Mouse (Mus musculus) lung, adult 10 weeks (tissue): Measurements from ENCODE around the gene Tbl2. TPM values are rescaled to one million over a fixed set of nuclear protein-coding genes. Genes with fewer than 3 reads are reported as not detected.

ENCODE experiments used
- polyA plus RNA-seq: library from polyadenylated mRNA; stranded (reverse); fragments of 350-450 nt; fragmentation: Illumina TruSeq; extraction: RNeasy Lipid Tissue Mini Kit (QIAGEN cat#74804); gene quantifications from one replicate; pipeline ENCODE4 v1.2.3, GENCODE M21; 2014; ENCODE audit warnings: low read depth, low replicate concordance; ENCODE audit not compliant: insufficient read depth

Tbl2 gene
- 5.7 TPM for polyA plus RNA-seq

GRCm38 (mm10) chr5:135149053-135149819 is at the start of gene Tbl2:
Tbl2 (plus strand) TSS chr5:135149657.

DNA sequence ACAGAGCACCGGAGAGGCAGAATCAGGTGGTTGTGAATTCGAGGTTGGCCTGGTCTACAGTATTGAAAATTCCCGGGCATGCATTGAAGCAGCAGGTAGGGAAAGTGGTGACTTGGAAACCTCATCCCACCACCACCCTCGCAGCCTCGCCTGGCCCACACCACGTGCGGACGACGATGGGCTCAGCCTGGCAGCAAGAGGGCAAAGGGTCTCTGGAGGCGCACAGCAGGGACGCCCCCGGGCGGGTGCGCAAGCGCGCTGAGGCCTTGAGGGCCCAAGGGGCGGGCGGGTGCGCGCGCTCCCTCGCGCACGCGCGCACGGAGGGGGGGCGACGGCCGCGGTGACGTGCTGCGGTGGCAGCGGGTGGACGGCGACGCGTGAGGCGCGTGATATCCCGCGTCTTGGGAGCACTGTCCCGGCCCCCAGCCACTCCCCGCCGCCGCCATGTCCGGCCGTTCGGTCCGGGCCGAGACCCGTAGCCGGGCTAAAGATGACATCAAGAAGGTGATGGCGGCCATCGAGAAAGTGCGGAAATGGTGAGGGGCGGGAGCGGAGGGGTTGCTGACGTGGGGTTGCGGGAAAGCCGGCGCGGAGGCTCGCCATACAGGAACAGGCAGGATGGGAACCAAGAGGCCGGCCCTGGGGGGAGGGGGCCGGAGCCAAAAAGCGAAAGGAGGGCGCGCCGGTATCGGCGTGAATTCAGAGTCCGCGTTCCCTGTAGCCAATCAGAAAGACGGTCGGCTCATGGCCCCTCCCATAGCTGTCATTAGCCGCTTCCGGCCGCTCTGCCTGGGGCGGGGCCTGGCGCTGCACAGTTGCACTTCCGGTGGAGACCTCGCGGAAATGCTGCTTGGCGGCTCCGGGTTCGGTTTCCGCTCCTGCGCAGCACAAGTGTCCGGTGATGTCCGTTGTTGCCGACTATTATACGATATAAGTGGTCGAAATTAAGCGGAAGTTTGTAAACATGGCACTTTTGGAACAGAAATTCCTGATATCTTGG is 18.9 kb downstream of the Tbl2 start, which contains the start of gene Bcl7b:
Gene Bcl7b (plus strand): TSS at position 221 of the 1,000 bp plus-strand sequence.

DNA sequence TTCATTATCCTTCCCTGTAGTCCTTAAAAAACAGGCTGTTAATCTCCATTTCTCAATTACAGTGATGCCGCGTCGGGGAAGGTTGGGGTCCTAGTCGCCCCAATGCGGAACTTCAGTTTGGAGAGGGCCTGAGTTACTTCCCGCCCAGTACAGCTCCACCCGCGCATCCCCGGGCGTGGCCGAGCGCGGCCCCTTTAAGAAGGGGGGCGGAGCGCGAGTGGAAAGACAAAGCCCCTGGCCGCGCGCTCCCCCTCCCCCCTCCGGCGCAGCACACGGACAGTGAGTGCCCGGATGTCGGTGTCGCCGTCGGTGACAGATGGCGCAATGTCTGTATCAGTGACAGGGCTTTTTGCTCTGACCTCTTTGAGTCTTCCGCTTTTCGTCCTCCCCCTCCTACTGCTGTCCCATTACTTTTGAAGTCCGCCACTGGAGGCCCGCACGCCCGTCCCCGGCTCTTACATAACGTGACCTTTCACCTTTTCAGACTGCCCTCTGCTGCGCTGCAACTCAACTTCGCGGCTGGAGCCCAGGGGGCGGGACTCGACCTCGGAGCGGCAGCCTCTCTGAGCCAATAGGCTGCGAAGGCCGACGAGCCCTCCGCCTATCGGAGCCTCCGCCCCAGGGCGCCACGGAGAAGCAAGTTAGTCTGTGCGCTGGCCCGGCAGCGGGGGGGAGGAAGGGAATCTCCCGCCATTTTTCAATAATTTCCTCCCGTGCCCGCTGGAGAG is 37.3 kb downstream of the Tbl2 start, which contains the start of gene Baz1b:
Gene Baz1b (plus strand): TSS at position 644 of the 728 bp plus-strand sequence.

Other genes with a start within 250 kb of the Tbl2 start
- not detected for gene Tmem270, start 242.9 kb upstream of the Tbl2 start, polyA plus RNA-seq
- not detected for gene Cldn13, start 234.1 kb upstream of the Tbl2 start, polyA plus RNA-seq
- 8.2 TPM for gene Mettl27, start 217.3 kb upstream of the Tbl2 start, polyA plus RNA-seq
- gene Cldn4, start 202.7 kb upstream of the Tbl2 start, polyA plus RNA-seq: 3.7 TPM
- gene Cldn3, start 163.4 kb upstream of the Tbl2 start, polyA plus RNA-seq: 129 TPM
- 38.0 TPM for gene Abhd11, start 140.5 kb upstream of the Tbl2 start, polyA plus RNA-seq
- gene Stx1a, start 126.2 kb upstream of the Tbl2 start, polyA plus RNA-seq: 3.2 TPM
- 16.3 TPM for gene Dnajc30, start 85.5 kb upstream of the Tbl2 start, polyA plus RNA-seq
- gene Bud23, start 84.7 kb upstream of the Tbl2 start, polyA plus RNA-seq: 28.5 TPM
- gene Vps37d, start 71.4 kb upstream of the Tbl2 start, polyA plus RNA-seq: 1.6 TPM
- 2.0 TPM for gene Mlxipl, start 59.8 kb upstream of the Tbl2 start, polyA plus RNA-seq
- 39.0 TPM for gene Bcl7b, start 18.6 kb downstream of the Tbl2 start, polyA plus RNA-seq
- 18.5 TPM for gene Baz1b, start 37.6 kb downstream of the Tbl2 start, polyA plus RNA-seq
- gene Fzd9, start 101.6 kb downstream of the Tbl2 start, polyA plus RNA-seq: not detected
- not detected for gene Fkbp6, start 200.4 kb downstream of the Tbl2 start, polyA plus RNA-seq
- gene Trim50, start 203.6 kb downstream of the Tbl2 start, polyA plus RNA-seq: not detected
- gene Nsun5, start 220.3 kb downstream of the Tbl2 start, polyA plus RNA-seq: 8.1 TPM
- 6.6 TPM for gene Pom121, start 244.9 kb downstream of the Tbl2 start, polyA plus RNA-seq